Mouse (Mus musculus) lung, postnatal 0 days (tissue): Measurements from ENCODE around the gene Fto.

ENCODE experiments used
- CTCF ChIP-seq: IDR thresholded peaks from 2 replicates; pipeline ENCODE4 v1.5.1; 2016; ENCODE audit warnings: antibody characterized with exemption, mild to moderate bottlenecking
- EP300 ChIP-seq: IDR thresholded peaks from 2 replicates; pipeline ENCODE4 v1.6.1; 2016; ENCODE audit warnings: antibody characterized with exemption, mild to moderate bottlenecking, control low read depth

DNA sequence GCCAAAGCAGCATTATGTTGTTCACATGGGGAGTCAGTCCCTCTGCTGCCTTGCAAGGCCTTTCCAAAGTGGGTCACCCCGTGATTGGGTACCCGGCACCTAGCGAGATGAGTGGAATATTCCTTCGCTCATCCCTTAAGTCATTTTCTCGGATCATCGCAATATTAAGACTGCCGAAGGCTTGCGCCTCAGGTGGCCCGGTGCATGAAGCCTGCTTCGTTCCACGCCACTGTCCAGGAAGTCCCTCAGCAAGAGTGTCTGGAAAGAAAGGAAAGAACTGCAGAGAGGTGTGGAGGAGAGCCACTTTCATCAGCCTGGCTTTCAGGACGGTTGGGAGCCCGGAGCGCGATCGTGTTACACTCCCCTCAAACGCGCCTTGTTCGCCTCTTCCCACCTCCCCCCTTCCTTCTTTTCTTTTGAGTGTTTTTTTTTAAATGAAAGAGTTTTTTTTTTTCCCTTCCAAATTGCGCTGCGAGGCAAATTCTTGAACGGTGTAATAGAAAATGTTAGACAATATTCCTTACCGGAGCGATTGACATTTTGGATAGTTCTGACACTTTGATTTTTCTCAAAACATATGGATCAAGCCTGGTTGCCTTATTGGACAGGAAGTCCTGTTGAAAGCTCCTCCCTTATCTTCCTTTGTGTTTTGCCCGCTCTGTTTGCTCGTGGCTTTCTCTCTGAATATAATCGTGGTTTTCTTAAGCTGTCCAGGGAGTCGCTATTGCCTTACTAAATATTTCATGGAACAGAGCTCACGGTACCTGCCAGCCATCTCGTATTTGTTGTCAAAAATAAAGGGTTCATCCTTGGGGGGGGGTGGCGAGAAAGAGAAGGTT is 399.6 kb downstream of the Fto start:
- TF ChIP-seq CTCF (0 out of 2 replicates have a peak, but pooled peaks have one; percentile 3), EP300 (no peak)
